Mouse (Mus musculus) gastrocnemius, postnatal 36 days (tissue): ENCODE measurements around the gene Proca1. TPM values are rescaled to one million over a fixed set of nuclear protein-coding genes. Genes with fewer than 3 reads are reported as not detected.
"Not testable (repeated sequence)": the region's sequence is repeated elsewhere in the genome, so short reads cannot be mapped to it uniquely, and the experiment has no call there.

Experiments used
- DNase-seq, 2 experiments: peaks; one replicate each; pipeline ENCODE4 v3.0.0; 2022
- intact Hi-C: fragments of 180-260 bp; cut with DNase I; formaldehyde crosslinking; loops from one replicate; pipeline ENCODE4 v1.15.1; 2025
- total RNA-seq, 2 experiments: library from RNA; stranded (reverse); gene quantifications; 2 replicates each; pipeline ENCODE4 v1.2.3; 2021

The Proca1 gene
- total RNA-seq, 2 experiments from 2014 or later = 0.74 TPM; not detected in 1

DNA sequence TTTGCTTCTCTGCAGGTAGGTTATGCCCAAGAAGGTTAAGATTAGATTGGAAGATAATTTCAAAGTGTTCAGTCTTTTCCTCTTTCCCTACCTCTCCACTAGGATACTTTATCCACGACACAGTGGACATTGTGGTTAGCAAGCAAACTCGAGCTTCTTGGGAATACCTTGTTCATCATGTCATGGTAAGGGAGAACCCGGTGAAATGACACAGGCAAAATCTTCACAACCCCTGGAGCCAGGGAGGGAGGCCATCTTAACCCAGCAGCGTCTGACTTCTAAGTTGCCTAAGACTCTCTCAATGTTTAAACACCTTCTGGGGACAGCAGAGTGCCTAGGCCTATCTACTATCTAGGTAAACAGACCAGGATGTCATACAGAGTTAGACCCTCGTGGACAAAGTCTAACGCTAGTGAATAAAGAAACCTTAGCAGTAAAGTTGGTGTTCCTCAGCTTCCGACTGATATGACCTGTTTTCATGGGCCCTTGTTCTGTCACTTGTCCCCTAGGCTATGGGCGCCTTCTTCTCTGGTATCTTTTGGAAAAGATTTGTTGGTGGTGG, 13.7 kb upstream of the Proca1 start:
- intact Hi-C loops = loop anchor here (2.0 to 5.0 kb wide), 2 partner anchors 121 to 197 kb away; partner anchors contain the start of gene Phf12

DNA sequence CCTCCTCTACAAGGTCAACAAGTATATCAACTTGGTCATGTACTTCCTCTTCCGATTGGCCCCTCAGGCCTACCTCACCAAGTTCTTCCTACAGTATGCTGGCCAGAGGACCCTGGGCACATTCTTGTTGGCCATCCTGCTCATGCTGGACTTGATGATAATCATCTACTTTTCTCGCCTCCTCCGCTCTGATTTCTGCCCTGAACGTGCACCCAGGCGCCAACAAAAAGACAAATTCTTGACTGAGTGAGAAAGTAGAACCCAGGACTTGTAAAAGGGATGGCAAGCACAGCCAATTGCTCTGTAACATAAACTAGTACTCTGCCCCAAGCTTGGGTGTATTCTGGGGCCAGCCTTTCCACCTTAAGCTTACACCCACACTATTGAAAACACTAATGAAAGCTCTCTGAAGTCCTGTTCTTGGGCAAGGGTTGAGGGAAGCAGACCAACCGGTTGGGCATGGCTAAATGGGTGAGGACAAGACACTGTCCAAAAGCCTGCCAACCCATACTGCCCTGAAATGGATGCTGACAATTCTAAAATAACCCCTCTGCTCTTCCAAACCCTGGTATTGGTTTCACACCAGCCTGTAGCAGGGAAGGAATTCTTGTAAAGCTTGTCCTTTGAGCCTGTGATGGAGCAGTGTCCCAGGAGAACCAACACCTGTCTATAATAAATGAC, 13.0 kb upstream of the Proca1 start:
- intact Hi-C loops = no loop called here
- no peak for DNase-seq

More for the DNA sequence above, 13.7 kb upstream of the Proca1 start:
- DNase-seq = no peak

DNA sequence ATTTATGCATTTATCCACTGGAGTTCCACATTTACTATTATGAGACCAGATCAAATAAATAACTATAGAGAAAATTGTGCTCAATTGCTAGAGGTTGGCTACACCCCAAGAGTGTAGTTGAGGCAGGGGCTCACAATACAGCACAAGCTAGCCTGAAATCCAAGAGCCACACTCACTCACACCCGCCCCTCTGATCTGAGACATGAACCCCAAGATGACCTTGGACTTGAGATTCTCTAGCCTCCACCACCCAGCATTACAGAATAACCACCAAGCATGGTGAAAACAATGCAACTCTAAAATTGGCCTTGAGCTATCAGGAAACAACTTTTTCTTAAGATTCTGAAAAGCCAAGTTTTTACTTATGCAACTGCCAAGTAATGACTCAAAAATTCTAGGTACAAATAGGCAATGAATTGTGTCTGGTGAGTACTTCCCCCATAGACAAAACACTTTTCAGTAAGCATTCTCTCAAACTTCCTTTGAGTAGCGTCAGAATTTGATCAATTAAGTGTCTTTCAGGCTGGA, 11.3 kb upstream of the Proca1 start:
- DNase-seq = no peak
- intact Hi-C loops = no loop called here

DNA sequence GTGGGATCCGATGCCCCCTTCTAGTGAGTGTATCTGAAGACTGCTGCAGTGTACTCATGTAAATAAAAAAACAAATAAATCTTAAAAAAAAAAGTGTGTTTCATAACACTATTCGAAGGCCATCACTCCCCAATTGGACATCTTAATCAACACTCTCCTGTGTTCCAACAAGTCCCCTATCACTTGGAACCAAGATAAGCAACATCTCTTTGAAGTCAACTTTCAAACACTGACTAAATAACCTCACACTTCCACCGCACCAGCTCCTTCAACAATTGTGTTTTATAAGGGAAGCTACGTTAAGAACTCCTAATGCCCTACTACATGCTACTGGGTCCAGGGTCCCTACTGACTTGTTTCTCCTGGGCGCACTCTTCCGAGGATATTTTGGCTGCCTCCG, 10.7 kb upstream of the Proca1 start:
- no peak for DNase-seq
- intact Hi-C loops = no loop called here

DNA sequence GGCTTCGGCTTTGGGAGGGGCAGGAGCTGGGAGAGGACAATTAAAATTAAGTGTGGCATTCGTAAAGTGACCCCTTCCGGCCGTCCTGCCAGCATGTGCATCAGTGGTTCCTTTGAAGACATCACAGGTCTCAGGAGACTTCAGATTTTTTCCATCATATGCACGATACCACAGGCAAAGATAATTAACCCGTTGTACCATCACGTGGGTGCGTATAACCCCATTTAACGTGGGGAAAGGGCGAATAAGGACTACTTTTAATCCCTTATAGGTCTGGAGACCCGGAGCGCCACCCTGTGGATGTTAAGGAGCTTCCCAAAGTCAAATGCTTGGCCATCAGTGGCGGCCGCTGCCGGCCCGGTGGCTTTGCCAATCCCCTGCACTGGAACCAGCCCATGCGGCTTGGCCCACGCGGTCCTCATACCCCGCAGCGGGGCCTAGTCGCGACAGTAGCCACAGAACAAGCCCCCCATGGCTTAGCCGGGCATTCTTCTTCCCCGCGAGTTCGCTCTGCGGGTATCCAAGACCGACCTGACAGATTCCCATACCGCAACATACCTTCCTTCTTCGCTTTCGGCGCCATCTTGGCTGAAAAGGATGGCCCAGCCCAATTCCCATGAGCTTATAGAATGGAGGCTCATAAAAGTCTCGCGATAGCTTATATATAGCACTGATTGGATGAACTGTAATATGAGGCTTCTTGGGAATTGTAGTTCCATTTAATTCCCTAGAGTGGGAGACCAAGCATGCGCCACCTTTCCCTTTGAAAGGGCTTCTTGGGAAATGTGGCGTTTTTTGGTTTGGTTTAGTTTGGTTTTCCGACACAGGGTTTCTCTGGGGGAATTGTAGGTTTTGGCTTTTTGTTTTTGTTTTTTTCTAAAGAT, 10.0 kb upstream of the Proca1 start, which contains the start of gene Rpl23a:
Gene Rpl23a, minus strand, starts transcription at position 624 of the 884 bp plus-strand sequence.
- DNase-seq = peak; percentile 46 to 79
- intact Hi-C loops = no loop called here

DNA sequence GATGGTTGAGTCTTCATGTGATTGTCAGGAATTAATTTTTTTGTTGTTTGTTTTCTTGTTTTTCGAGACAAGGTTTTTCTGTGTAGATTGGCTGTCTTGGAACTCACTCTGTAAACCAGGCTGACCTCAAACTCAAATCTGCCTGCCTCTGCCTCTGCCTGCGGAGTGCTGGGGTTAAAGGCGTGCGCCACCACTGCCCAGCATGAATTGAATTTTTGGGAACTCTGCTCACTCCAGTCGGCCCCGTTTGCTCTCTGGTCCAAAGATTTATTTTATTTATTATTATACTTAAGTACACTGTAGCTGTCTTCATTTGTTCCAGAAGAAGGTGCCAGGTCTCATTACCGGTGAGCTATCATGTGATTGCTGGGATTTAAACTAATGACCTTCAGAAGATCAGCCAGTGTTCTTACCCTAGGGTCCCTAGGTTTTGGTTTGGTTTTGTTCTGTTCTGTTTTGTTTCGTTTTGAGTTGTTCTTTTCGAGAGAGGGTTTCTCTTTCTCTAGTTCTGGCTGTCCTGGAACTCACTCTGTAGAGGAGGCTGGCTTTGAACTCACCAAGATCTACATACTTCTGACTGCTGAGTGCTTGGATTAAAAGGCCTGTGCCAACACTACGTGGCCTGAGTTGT, 9.2 kb upstream of the Proca1 start:
- no peak for DNase-seq
- intact Hi-C loops = no loop called here

DNA sequence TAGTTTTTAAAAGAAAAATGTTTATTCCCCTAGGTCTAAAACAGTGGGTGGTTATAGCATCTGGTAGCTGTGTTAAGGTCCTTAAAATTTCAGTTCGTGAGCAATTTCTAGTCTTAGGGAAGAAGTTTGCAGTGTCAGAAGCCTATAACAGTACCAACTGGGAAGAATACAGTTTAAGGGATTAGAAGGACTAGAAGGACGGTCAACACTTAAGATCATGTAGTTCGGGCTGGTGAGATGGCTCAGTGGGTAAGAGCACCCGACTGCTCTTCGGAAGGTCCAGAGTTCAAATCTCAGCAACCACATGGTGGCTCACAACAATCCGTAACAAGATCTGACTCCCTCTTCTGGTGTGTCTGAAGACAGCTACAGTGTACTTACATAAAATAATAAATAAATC, 8.5 kb upstream of the Proca1 start:
- intact Hi-C loops, DNase-seq: not testable (repeated sequence)

DNA sequence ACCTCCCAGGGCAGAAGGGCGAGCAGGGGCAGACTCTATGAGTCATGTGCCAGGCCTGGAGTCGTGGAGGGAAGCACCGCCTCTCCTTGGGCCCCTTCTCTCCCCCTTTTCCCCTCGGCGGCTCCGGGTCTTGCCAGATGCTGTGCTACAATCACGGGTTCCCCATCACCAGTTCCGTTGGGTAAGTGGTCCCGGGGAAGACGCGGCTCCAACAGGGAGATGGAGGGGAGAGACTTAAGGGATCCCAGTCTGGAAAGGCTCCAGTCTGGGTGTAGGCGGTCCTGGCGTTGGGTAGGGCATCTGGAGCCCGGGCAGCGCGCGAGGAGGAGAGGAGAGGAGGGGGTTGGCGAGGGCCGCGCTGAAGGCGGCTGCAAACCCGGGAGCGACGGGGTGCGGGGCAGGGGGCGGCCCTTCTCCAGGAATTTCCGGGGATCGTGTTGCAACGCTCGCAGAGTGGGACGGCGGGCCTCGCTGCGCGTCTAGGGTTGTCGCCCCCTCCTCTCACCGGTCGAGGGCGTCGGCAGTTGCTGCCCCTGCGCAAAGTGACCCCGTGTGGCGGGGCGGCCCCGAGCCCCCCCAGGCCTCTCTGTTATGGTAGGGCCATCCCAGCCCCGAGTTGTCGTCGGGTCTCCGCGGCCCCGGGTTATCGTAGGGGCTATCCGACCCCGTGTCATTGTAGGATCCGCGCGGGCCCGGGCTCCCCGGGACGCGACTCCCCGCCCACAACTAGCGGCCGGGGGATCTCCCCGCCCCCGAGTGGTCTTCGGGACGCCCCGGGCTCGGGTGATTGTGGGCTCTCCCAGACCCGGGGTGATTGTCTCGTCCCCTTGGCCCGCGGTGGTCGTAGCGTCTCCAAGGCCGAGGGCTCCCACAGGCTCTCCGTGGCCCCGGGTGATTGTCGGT, 4.6 kb upstream of the Proca1 start, which contains the start of gene Rab34:
Gene Rab34, plus strand, starts transcription at position 100 of the 903 bp plus-strand sequence.
- intact Hi-C loops = no loop called here
- peak; percentile 63 to 66 for DNase-seq

DNA sequence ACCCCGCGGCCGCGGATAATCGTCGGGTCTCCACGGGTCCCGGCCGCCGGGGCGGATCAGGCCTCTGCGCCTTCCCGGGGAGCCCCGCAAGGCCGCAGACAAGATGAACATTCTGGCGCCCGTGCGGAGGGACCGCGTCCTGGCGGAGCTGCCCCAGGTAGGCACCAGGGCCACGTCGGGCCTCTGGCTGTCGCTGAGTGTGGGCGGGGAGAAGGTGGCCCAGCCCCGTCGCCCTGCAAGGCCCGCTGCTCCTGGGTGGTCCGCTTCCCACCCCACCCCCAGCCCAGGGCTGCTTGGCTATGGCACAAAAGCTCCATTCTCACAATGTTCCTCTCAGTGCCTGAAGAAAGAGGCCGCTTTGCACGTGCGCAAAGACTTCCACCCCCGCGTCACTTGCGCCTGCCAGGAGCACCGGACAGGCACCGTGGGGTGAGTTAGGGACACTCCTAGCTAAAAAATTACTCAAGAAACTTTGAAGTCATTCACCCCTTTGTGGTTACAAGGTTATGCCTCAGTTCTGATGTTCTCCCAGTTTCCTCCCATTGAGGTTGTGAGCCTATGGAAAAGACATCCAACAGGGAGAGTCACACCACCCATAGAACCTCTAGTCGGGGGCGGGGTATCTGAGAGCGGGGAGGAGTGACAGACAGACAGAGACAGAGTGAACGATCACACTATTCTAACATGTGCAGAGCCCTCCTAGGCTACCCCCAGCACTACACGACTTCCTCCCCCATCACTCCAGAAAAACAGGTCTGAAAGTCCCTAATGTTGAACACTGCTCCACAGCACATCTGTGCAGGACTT, 3.8 kb upstream of the Proca1 start:
- intact Hi-C loops = no loop called here
- peak in 1 of 2 experiments; percentile 47 for DNase-seq

DNA sequence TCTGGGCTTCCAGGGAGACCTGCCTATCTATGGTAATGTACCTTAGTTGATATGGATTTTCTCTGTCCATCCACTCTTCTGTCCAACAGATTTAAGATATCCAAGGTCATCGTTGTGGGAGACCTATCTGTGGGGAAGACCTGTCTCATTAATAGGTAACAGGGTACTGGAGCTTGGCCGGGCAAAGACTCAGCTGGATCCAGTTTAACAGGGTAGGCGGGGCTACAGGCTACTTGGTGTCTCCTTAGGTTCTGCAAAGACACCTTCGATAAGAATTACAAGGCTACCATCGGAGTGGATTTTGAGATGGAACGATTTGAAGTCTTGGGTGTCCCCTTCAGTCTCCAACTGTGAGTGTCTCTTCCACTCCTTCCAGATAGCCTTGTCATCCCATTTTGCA, 3.2 kb upstream of the Proca1 start:
- intact Hi-C loops = no loop called here
- no peak for DNase-seq

DNA sequence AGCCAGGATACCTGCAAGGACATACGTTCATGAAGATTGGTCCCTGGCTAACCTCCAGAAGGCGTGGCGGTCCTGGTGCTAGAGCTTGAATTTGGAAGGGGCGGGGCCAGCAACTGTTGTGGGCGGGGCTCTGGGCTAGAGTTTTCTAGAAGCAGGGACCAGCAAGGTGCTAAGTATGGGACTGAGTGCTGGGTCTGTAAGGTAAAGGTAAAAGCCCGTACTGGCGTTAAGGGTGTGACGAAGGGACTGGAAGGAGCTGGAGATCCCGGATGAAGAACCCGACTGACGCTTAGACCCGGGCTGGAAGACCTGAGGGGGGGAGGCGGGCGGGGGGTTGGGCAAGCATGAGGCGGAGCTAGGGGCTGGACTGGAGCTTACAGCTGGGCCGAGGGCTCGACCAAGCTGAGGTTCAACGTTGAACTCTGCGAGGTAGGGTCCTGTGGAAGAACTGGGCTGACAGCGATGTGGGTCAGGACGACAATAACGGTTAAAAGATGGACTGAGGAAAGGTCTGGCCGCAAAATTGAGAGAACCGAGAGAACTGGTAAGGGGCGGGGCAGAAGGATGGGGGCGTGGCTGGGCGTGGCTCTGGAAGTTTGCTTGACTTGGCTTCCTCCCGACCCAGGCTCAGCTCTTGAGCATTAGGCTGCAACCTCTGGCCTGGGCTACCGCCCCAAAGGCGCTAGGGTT, 1.4 kb downstream of the Proca1 start:
- intact Hi-C loops = no loop called here
- DNase-seq = peak; percentile 68 to 86

DNA sequence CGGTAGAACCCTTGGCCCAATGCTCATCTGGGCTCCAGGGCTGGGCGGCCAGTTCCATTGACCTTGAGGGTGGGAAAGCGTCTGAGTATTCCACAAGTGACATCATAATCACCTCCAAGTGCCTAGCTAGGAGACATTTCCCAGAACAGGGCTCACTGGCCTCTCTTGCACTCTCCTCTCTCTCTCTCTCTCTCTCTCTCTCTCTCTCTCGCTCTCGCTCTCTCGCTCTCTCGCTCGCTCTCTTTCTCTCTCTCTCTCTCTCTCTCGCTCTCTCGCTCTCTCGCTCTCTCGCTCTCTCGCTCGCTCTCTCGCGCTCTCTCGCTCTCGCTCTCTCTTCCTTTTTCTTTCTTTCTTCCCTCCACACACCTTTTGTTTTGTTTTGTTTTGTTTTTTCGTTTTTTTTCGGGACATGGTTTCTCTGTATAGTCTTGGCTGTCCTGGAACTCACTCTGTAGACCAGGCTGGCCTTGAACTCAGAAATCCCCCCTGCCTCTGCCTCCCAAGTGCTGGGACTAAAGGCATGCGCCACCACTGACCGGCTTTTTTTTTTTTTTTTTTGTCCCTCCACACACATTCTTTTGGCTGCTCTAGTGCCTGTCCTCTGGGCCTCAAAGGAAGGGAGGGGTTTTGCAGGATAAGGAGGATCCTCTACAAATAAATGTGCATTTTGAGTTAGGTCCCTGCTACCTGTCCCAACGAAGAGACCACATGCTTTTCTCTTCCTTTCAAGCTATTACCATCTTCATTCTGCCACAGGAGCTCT, 2.1 kb downstream of the Proca1 start:
- no peak for DNase-seq
- intact Hi-C loops = no loop called here

DNA sequence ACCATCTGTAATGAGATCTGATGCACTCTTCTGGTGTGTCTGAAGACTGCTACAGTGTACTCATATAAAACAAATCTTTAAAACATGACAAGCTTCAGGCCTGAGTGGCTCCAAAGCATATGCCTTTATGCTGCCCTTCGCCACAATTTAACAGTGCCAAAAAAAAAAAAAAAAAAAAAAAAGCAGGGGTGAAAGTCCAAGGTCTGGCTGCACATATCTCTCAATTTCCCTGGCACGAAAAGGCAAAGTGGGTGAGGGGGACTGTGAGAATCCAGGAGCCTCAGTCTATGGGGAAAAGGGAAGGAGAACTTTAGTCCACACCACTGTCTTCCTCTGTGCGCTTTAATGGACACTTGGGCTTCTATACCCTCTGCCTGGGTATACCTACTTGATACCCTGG, 9.2 kb downstream of the Proca1 start:
- no peak for DNase-seq
- intact Hi-C loops = no loop called here

DNA sequence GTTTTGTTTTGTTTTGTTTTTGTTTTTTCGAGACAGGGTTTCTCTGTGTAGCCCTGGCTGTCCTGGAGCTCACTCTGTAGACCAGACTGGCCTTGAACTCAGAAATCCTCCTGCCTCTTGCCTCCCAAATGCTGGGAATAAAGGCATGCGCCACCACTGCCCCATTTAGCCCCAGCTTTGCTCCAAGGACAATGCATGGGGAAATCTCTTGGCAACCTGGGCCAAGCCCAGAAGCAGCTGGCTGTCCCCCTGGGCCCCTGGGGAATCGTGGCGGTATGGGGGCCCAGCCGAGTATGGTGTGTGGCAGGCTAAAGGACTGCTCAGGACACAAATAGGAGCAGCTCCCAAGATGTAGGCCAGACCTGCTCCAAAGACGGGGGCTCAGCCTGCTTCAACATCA, 11.1 kb downstream of the Proca1 start:
- intact Hi-C loops = no loop called here
- DNase-seq = no peak

DNA sequence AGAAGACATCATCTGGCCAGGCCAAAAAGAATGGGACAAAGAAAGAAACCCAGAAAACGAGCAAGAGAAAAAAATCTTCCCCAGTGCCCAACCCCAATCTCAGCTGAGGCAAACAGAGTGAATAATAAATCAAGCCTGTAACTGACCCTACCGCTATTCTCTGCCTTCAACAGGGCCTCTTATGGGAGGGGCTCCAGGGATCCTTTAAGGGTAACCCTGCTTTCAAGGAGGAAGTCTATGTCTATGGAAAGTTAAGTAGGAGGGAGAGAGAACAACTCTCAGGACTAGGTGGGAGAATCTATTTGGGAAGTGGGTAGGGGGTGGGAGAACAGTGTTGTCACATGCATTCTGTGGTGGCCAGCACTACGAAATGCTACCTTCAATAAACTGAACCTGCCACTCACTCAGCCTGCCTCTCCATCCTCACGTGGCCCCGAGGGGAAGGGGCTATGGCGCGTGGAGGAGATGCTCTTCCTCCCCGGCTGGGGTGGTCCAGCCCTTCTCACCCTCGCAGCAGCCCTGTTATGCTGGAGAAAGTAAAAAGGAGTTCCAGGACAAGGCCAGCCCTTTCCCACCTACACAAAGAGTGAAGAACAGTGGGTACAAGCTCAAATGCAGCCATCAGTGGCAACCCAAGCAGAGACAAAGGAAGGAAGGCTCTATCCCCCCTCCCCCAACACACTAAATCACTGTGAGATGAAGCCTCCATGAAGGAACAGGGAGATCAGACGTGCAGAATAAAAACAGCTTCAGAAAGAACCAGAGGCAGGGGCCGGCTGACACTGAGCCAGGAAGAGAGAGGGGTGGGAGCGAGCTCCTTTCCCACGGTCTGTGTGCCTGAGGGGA, 12.4 kb downstream of the Proca1 start:
- intact Hi-C loops = no loop called here
- DNase-seq = no peak

DNA sequence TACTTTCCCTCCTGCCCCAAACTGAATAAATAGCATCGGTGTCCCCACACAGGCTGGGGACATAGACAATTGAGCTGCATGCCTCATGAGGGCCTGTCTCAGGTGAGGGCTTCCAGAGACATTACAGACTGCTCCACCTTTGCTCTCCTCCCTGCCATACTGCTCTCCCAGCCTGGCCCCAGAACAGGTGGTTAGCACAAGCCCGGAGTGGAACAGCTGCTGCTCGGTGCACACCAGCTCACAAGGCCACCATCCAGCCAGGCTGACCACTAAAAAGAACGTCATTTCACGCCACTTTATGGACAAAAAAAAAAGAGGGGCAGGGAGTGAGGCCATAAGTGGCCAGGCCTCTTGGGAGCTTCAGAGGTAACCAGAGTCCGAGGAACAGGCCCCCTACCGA, 14.0 kb downstream of the Proca1 start:
- no peak for DNase-seq
- intact Hi-C loops = no loop called here
